Mouse (Mus musculus): ENCODE measurements around the gene Dnajc13. TPM values are rescaled to one million over a fixed set of nuclear protein-coding genes. Genes with fewer than 3 reads are reported as not detected.

The Dnajc13 gene
- polyA plus RNA-seq, 1 experiment from 2014 or later = 21.0 TPM

- H3K27ac ChIP-seq (ENCODE audit: low read length) = no peak overlapping the region
- no peak overlapping the region for H3K4me3 ChIP-seq (ENCODE audit: low read depth, low read length)
- peaks cover 19% of the 10 kb centered on the region for H3K4me1 ChIP-seq (ENCODE audit: control insufficient read depth, insufficient read depth, low read length)
- no peak overlapping the region for H3K4me2 ChIP-seq (ENCODE audit: low read length)
- no peak for ATAC-seq
- whole genome bisulfite sequencing = 89% methylated on average over 2 of the region's 2 CpGs
- H3K9me3 ChIP-seq (replicated peaks; ENCODE audit: control insufficient read depth, low read length, poor library complexity, severe bottlenecking) = no peaks in the 10 kb centered on the region
- no peak overlapping the region for H3K9ac ChIP-seq (ENCODE audit: low read depth, low read length)
- no peaks in the 10 kb centered on the region for H3K36me3 ChIP-seq (ENCODE audit: control insufficient read depth, insufficient read depth, low read length)
- H3K27me3 ChIP-seq (ENCODE audit: control insufficient read depth, insufficient read depth, low read depth, low read length) = no peaks in the 10 kb centered on the region; the same call in 1 of the 2 replicates
Measured at GRCm38 (mm10) chr9:104264567-104264966, 1.8 kb upstream of the Dnajc13 start.

GRCm38 (mm10) chr9:104262016-104262762, 541 bp downstream of the Dnajc13 start:
- Histone ChIP-seq H3K4me2 (ENCODE audit: low read length) (peak overlapping the region; percentile 96), H3K9me3 (replicated peaks; ENCODE audit: control insufficient read depth, low read length, poor library complexity, severe bottlenecking) (no peaks in the 10 kb centered on the region), H3K4me1 (ENCODE audit: control insufficient read depth, insufficient read depth, low read length) (peaks cover 19% of the 10 kb centered on the region), H3K4me3 (ENCODE audit: low read depth, low read length) (peak overlapping the region; percentile 94), H3K27ac (ENCODE audit: low read length) (peak overlapping the region; percentile 92), H3K27me3 (ENCODE audit: control insufficient read depth, insufficient read depth, low read depth, low read length) (no peaks in the 10 kb centered on the region; the same call in 1 of the 2 replicates), H3K9ac (ENCODE audit: low read depth, low read length) (peak overlapping the region; percentile 94), H3K36me3 (ENCODE audit: control insufficient read depth, insufficient read depth, low read length) (no peaks in the 10 kb centered on the region)
- ATAC-seq = peak; percentile 57
- under 1% methylated on average over 41 of the region's 46 CpGs for WGBS

GRCm38 (mm10) chr9:104260306-104260705, 2.4 kb downstream of the Dnajc13 start:
- Histone ChIP-seq H3K27me3 (ENCODE audit: control insufficient read depth, insufficient read depth, low read depth, low read length) (no peaks in the 10 kb centered on the region; the same call in 1 of the 2 replicates), H3K4me1 (ENCODE audit: control insufficient read depth, insufficient read depth, low read length) (peaks cover 19% of the 10 kb centered on the region), H3K36me3 (ENCODE audit: control insufficient read depth, insufficient read depth, low read length) (no peaks in the 10 kb centered on the region), H3K9ac (ENCODE audit: low read depth, low read length) (no peak overlapping the region), H3K4me3 (ENCODE audit: low read depth, low read length) (no peak overlapping the region), H3K4me2 (ENCODE audit: low read length) (no peak overlapping the region), H3K27ac (ENCODE audit: low read length) (no peak overlapping the region), H3K9me3 (replicated peaks; ENCODE audit: control insufficient read depth, low read length, poor library complexity, severe bottlenecking) (no peaks in the 10 kb centered on the region)
- WGBS = 53% methylated on average over 4 of the region's 4 CpGs
- ATAC-seq = no peak

- 74% methylated on average over 2 of the region's 2 CpGs for WGBS
- H3K27me3 ChIP-seq (ENCODE audit: control insufficient read depth, insufficient read depth, low read depth, low read length) = no peaks in the 10 kb centered on the region
Measured at GRCm38 (mm10) chr9:104256085-104256484, 6.6 kb downstream of the Dnajc13 start.

GRCm38 (mm10) chr9:104254408-104255180, 8.1 kb downstream of the Dnajc13 start:
- Histone ChIP-seq H3K4me1 (ENCODE audit: control insufficient read depth, insufficient read depth, low read length) (no peaks in the 10 kb centered on the region), H3K27me3 (ENCODE audit: control insufficient read depth, insufficient read depth, low read depth, low read length) (no peaks in the 10 kb centered on the region), H3K4me3 (ENCODE audit: low read depth, low read length) (no peak overlapping the region), H3K9me3 (replicated peaks; ENCODE audit: control insufficient read depth, low read length, poor library complexity, severe bottlenecking) (no peaks in the 10 kb centered on the region), H3K27ac (ENCODE audit: low read length) (no peak overlapping the region), H3K9ac (ENCODE audit: low read depth, low read length) (no peak overlapping the region), H3K36me3 (ENCODE audit: control insufficient read depth, insufficient read depth, low read length) (no peaks in the 10 kb centered on the region), H3K4me2 (ENCODE audit: low read length) (no peak overlapping the region)
- 67% methylated on average over 9 of the region's 9 CpGs for WGBS
- no peak for ATAC-seq

More at GRCm38 (mm10) chr9:104256085-104256484, 6.6 kb downstream of the Dnajc13 start:
- Histone ChIP-seq H3K4me1 (ENCODE audit: control insufficient read depth, insufficient read depth, low read length) (peaks cover 9% of the 10 kb centered on the region), H3K36me3 (ENCODE audit: control insufficient read depth, insufficient read depth, low read length) (no peaks in the 10 kb centered on the region), H3K9me3 (replicated peaks; ENCODE audit: control insufficient read depth, low read length, poor library complexity, severe bottlenecking) (no peaks in the 10 kb centered on the region), H3K4me3 (ENCODE audit: low read depth, low read length) (no peak overlapping the region), H3K9ac (ENCODE audit: low read depth, low read length) (no peak overlapping the region), H3K27ac (ENCODE audit: low read length) (no peak overlapping the region), H3K4me2 (ENCODE audit: low read length) (no peak overlapping the region)
- ATAC-seq = no peak

- no peak overlapping the region for H3K4me2 ChIP-seq (ENCODE audit: low read length)
- H3K36me3 ChIP-seq (ENCODE audit: control insufficient read depth, insufficient read depth, low read length) = no peaks in the 10 kb centered on the region
- no peaks in the 10 kb centered on the region for H3K4me1 ChIP-seq (ENCODE audit: control insufficient read depth, insufficient read depth, low read length)
- WGBS = 92% methylated on average over 3 of the region's 3 CpGs
- H3K9ac ChIP-seq (ENCODE audit: low read depth, low read length) = no peak overlapping the region
- H3K9me3 ChIP-seq (replicated peaks; ENCODE audit: control insufficient read depth, low read length, poor library complexity, severe bottlenecking) = no peaks in the 10 kb centered on the region
- ATAC-seq = no peak
- H3K27me3 ChIP-seq (ENCODE audit: control insufficient read depth, insufficient read depth, low read depth, low read length) = no peaks in the 10 kb centered on the region
- no peak overlapping the region for H3K4me3 ChIP-seq (ENCODE audit: low read depth, low read length)
- H3K27ac ChIP-seq (ENCODE audit: low read length) = no peak overlapping the region
Measured at GRCm38 (mm10) chr9:104252637-104253036, 10.1 kb downstream of the Dnajc13 start.

GRCm38 (mm10) chr9:104251687-104252086, 11.0 kb downstream of the Dnajc13 start:
- H3K27me3 ChIP-seq (ENCODE audit: control insufficient read depth, insufficient read depth, low read depth, low read length) = no peaks in the 10 kb centered on the region
- no peaks in the 10 kb centered on the region for H3K9me3 ChIP-seq (replicated peaks; ENCODE audit: control insufficient read depth, low read length, poor library complexity, severe bottlenecking)
- no peak overlapping the region for H3K27ac ChIP-seq (ENCODE audit: low read length)
- ATAC-seq = no peak
- no peak overlapping the region for H3K4me3 ChIP-seq (ENCODE audit: low read depth, low read length)
- H3K36me3 ChIP-seq (ENCODE audit: control insufficient read depth, insufficient read depth, low read length) = 0 out of 2 replicates have a peak, but pooled peaks cover under 1% of the 10 kb centered on the region
- H3K9ac ChIP-seq (ENCODE audit: low read depth, low read length) = no peak overlapping the region
- H3K4me1 ChIP-seq (ENCODE audit: control insufficient read depth, insufficient read depth, low read length) = no peaks in the 10 kb centered on the region
- WGBS = 81% methylated on average over 4 of the region's 4 CpGs
- no peak overlapping the region for H3K4me2 ChIP-seq (ENCODE audit: low read length)

- no peak overlapping the region for H3K27ac ChIP-seq (ENCODE audit: low read length)
- no peaks in the 10 kb centered on the region for H3K4me1 ChIP-seq (ENCODE audit: control insufficient read depth, insufficient read depth, low read length)
- H3K4me2 ChIP-seq (ENCODE audit: low read length) = no peak overlapping the region
- no peak for ATAC-seq
- no peaks in the 10 kb centered on the region for H3K9me3 ChIP-seq (replicated peaks; ENCODE audit: control insufficient read depth, low read length, poor library complexity, severe bottlenecking)
- H3K36me3 ChIP-seq (ENCODE audit: control insufficient read depth, insufficient read depth, low read length) = 0 out of 2 replicates have a peak, but pooled peaks cover 3% of the 10 kb centered on the region
- no peak overlapping the region for H3K4me3 ChIP-seq (ENCODE audit: low read depth, low read length)
- no peaks in the 10 kb centered on the region for H3K27me3 ChIP-seq (ENCODE audit: control insufficient read depth, insufficient read depth, low read depth, low read length)
- WGBS = 88% methylated on average over 8 of the region's 8 CpGs
- H3K9ac ChIP-seq (ENCODE audit: low read depth, low read length) = no peak overlapping the region
Measured at GRCm38 (mm10) chr9:104251111-104251510, 11.6 kb downstream of the Dnajc13 start.

All from midbrain, embryonic 16.5 days (tissue).